Mouse (Mus musculus) thymus, postnatal 4 days (tissue): ENCODE measurements around the gene Foxp1.

Experiments used
- DNase-seq: peaks from one replicate; pipeline ENCODE4 v3.0.0; 2021

Foxp1 gene

DNA sequence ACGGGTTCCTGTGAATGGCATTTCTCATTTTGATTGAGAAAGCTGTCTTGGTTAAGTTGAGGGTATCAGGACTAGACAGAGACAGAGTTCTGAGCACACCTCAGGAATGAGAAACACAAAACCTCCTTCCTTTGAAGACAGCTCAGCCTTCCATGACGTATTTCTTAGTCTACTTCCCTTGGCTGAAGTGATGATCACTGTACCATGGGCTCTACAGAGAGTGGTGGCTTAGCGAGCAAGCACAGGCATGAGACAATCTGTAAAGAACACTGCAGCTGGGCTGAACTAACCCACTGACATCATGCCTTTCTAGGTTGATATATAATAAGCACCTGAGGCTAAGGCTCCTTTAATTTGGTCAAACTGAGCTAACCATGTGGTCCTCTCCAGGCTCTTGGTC lies 172.0 kb downstream of the Foxp1 start:
- no peak for DNase-seq

DNA sequence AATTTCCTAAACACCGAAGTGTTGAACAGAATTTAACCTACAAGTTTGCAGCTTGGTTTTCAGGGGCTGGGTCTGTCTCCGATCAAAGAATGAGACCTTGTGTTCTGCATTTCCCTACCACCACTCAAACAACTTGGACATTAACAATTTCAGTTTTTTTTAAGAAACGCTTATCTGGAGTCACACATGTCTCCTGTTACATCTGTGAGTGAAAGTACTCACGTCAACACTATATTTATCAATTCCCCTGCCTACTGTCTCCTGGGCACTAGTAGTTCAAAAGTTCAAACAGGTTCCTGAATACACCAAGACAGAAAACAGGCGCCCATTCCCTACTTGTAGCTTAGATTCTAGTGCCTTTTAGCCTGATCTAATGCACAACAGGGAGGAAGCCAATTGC lies 172.4 kb downstream of the Foxp1 start:
- DNase-seq, result no peak

DNA sequence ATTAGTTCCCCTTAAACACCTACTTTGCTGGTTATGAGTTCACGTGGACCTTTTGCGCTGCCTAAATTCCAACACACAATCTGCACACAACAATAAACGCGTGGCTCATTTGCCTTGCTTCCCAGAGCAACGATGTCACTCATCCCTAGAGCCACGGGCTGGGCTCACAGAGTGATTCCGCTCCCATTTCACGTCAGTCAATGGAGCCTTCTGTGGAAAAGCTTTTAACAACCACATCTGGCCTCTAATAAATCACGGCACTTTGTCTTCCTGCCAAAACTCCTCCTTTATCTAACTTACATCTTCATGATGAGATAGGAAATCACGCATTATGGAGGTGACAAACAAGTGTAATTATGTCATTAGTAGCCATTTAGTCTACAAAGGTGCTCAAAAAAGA lies 174.7 kb downstream of the Foxp1 start:
- DNase-seq, result no peak

DNA sequence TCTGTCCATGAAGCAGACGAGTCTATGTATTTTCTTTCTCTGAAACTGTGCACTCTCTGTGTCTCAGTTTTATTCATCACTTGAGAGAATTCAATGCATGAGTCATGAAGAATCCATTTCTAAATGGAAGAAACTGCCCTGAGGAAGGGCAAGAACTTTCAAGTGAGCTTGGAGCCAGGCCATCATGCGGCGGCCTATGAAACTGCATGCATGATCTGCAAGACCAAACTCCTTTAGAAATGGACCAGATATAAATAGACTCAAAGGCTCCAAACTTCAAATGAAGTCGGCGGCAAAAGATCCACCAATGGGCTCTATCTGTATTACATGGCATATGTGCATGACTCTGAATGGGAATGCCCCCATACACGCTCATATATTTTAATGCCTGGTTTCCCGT lies 177.6 kb downstream of the Foxp1 start:
- DNase-seq, result no peak

DNA sequence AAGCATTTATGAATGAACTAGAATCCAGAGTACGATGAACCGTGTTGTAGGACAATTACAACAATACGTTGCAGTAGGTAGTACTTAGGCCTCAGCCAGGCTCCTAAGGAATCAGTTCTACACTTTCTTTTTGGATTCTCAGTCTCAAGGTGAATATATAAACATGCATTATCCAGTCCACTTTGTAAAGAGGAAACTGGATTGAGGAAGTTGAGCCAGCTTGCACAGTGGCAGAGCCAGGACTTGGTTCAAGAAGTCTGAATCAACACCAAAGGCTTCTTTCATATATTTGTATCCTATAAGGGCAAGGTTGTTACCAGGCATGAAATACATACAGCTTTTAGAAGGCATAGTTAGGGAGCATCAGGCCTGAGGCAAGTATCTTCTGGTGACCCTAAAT lies 178.2 kb downstream of the Foxp1 start:
- DNase-seq, result no peak

DNA sequence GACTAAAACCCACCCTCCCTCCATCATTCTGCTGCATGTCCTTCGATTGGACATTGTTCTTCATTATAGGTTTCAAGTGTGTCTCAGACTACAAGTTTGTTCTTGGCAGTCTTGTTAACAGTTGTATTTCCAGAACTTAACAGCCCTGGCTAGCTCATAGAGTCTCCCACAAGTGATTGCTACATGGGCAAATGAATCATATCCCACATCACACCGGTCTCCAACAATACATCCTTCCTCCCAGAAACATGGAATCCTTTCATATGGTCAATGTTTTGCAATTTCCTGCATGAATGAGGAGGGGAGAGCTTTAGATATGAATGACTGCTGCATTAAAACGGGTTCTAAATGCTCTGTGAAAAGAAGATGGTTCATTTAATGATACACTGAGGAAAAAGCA lies 178.7 kb downstream of the Foxp1 start:
- DNase-seq, result no peak

DNA sequence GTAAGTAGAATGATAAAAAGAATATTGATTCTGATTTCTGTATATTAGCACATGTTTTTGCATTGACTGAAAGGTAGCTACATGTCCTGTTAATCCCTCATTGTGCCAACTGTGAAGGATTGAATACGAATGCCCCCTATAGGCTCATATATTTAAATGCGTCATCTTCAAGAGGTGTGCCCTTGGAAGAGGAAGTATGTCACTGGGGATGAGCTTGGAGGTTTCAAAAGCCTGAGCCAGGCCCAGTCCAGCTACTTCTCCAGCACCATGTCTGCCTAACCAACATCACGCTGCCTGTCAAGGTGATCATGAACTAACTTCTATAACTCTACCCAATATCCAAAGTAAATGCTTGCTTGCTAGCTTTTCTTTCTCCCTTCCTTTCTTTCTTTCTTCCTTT lies 180.1 kb downstream of the Foxp1 start:
- no peak for DNase-seq

DNA sequence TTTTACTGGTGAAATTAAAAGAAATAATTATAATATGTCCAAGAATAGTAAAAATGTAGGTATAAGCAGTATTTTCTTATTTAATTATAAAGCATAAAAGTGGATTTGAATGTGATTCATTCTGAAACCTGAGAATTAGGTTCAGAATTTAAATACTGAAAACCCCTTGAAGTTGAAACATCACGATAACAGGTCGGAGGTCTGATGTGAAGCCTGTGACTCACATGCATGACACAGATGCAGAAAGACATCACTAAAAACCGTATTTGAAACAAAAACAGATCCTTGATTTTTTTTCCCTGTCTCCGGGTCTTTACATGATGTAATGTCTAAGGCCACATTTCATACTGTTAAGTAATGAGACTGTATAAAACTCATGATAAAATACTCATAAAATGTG lies 181.6 kb downstream of the Foxp1 start:
- DNase-seq, result no peak

DNA sequence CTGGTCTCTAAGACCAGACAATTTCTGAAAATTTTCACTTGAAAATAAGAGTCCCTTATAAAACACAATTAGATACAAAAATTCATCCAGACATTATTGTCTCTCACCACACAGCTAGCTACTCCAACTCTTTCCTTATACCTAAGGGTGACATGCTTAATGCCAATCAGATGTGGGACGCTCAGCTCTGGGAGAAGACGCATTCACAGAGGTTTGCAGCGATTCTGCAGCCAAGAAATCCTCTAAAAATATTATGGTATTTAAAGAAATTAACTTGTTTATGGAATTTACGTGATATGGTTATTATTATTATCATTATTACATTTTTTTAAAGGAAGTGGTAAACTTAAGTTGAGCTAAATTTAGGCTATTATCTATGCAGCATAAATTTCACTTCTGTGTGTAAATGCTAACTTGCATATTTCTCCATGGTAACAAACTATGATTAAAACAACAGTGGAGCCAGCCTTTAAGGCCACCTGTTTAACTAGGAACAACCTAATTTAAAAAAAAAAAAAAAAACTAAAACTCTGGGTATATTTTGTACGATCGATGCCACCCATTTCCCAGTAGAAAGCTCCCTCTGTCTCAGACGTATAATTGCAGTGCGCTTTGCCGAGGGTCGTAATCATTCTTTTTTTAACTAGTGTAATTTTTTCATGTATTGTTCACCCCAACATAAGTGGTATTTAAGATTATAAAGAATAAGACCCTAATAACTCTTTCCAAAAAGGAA lies 182.4 kb downstream of the Foxp1 start:
- DNase-seq, result no peak

DNA sequence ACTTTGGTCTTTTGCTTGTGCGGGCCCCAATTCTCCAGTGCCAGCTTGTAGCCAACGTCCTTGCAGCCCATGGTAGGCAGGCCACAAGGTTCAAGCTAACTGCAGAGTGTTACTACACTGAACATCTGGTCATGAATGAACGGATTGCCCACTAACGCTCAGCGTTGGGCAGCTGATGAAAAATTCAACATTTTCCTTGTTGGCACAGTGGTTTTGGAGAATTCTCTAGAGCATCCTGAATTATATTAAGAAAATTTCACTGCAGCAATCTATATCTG lies 183.2 kb downstream of the Foxp1 start:
- no peak for DNase-seq

DNA sequence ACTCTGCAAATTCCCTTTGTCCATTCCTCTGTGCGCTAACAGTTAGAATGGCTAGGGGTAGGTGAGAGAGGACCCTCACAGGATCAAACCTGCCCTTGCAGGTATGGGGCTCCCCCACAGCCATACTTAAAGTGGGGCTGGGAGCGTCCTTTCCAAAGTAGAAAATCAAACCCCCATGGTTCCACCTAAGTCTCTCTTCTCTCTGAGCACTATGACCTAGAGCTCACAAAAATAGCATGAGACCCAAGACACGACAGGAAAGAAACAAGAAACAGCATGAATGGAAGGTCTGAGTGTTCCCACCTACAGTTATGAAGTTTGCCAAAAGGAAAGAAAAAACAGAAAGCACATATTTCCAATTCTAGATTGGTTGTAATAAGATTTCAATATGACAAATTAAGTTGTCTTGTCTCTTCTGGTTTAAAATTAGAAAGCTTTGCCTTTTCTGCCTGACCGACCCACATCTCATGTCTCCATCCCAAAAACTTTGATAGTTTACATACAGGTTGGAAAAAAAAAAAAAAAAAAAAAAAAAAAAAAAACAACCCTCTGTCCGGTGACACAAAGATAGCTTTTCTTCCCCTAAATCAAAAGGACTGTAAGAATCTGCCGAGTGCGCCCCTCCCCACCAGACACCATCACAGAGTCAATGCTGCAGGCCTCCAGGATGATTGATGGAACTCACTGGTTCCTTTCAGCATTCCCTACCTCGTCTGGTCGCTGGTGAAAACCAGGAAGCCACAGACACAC lies 183.8 kb downstream of the Foxp1 start:
- DNase-seq, result no peak

DNA sequence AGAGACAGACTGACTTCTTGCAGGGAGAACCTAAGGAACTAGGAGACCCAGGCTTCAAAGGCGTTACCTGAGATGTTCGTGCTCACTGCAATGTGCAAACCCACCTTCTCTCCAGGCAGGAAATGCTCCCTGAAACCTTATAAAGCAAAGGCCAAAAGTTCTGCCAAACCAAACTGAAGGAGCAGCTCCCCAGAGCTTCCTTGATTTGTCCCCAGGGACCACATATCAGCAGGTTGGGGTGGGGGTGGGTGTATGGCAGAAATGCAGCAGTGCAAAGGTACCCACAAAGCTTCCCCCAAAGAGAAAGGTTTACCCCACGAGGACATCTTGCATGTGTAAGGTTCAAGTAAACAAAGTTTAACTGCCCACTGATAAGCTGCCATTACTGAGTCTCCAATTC lies 184.3 kb downstream of the Foxp1 start:
- no peak for DNase-seq

DNA sequence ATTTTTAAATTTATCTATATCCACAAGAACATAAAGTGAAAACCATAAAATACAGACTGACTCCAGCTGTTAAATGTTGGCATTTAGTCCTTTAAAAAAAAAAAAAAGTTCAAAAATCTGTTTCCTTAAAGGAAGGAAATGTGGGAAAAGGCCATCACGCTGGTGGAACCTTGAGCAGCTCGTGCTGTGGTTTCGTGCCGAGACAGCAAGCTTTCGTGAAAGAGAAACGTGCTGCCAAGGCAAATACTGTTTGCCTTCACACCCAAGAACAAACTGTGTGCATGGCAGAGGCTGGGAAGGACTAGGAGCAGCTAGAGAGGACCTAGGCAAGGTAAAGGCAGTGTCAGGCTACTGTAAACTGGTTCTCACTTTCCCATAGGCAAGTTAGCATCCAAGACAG lies 184.9 kb downstream of the Foxp1 start:
- DNase-seq, result no peak

DNA sequence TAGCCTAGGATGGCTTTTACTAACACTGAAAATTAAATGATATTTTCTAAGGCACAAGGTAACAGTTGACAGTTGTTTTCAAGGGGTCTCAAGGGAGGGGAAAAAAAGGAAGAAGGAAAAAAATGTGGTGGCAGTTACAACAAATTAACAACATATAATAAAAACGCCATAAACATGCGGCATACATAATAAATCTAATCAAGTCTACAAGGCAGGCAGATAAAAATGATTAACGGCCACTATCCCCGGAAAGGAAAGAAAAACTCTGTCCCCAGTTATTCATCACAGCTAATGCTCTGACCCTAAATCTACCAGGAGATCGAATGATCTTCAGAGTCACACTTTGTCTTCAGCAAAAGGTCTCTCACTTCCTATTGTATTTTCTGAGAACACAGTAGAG lies 186.3 kb downstream of the Foxp1 start:
- DNase-seq, result no peak

DNA sequence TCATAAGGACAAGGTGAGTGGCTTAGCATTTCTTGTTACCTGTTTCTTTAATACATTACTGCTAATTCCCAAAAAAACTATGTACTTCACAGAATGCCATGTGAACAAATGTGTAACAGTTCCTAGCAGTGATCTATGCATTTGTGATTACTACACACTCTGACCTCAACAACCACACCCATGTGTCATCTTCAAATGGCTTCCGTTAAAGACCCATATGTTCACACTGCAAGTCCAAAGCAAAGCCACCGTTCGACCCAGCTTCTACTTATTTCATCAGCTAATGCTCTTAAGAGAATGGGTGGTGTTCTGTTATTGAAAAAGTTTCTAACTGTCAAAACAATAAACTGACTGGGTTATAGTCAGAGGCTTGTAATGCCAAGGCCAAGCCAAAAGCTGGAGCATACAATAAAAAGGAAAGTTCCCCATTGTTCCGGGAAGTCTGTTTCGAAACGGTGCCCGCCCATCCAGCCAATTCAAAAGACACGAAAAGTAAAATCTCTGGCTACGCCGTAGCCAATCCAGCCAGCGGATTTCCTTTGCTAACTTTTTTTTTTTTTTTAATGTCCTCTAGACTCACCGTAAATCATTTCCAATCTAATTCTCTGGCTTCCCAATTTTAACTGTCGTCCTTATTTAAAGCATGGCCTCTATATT lies 187.2 kb downstream of the Foxp1 start:
- DNase-seq, result no peak

DNA sequence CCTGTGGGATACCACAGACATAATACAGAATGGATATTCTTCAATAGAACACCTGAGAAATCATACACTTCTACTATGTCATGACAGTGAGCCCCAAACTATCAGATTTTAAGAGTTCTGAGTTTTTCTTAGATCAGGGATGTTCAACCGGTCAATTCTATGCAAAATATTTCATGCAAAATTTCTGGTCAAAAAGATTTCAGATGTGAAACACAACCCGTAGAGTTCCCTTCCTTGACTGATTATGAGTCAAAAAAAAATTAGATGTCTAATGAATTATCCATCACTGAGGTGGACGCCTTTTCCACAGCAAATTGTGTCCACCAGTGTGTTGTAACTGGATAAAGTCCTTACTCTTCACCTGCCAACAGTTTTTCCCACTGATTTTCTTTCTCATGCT lies 188.3 kb downstream of the Foxp1 start:
- no peak for DNase-seq

DNA sequence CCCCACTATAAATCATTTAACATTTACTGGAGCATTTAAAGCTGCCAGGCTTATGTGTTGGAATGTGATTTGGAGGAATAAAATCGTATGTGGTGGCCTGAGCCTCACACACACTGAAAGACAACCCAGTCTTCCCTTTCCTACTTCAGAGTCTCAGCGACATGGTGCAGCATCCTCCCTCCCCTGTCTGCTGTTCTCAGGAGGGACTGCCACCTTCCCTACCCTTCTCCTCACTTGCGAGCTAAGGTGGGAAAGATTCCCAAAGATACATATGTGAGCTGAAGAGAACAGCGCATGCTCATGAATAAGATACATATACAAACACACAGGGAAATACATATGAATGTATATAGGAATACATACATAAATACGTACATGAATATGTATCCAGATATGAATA lies 189.4 kb downstream of the Foxp1 start:
- no peak for DNase-seq

DNA sequence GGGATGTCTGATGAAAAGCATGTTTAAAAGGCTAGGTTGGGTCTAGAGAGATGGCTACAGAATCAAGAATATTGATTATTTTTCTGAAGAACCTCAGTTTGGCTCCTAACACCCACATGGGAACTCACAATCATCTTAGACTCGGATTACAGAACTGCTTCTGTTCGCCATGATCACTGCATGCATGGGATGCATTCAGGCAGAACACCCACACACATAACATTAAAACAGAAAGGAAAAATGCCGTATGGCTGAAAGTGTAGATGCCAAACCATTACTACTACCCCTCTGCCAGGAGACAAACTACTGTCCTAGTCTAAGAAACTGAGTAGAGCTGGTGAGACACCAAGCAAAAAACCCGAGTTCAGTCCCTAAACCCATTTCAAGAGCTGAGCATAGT lies 192.4 kb downstream of the Foxp1 start:
- no peak for DNase-seq

DNA sequence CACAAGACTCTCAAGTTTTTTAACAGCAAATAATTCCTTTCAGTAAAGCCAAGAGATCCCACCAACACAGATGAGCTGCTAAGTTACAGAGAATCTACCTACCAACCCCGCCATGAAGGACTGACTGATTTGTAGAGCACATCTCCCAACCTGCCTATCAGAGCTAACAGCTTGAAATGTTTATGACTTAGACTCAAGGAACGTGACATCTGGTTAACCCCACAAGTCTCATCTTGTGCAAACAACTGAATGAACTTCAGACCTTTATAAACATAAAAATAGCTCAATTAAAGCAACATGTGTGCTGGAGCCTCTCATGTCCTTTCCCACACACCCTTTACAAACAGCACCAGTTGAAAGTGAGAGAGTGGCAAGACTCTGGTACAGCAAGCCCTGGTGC lies 193.9 kb downstream of the Foxp1 start:
- DNase-seq, result no peak

DNA sequence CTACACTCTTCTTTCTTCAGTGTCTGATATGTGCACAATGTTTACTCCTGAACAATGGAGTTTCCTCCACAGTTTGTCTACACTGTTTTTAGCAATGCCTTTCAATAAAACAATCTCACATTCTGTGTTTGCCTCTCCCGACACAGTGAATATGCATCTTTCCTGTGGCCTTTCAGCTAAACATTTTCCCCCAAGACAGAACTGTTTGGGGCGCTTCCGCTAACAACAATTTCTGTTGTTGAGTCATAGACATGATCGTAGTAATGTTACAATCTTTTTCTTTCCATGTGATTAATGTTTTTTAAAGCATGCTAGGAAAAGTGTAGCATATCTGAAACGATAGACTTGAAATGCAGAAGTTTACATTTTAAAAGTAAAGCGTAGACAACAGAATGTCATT lies 194.4 kb downstream of the Foxp1 start:
- DNase-seq, result no peak

DNA sequence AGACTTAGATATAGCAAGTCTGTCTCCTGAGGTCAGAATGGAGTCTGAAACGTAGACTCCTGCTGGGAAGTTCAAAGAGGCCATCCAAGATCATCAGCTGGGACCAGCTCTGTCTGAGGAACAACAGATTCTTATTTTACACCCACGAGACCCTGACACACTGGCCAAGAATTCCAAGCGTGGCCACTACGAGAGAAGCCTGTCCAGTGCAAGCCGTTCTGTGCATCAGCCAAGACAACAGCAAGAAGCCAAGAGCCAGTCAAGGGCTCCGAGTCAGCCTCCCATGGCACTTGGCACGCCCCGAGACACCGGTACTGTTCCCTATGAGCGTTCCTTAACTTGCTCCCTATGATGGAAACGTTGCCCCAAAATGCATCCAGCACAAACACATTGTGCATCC lies 194.8 kb downstream of the Foxp1 start:
- DNase-seq, result no peak

DNA sequence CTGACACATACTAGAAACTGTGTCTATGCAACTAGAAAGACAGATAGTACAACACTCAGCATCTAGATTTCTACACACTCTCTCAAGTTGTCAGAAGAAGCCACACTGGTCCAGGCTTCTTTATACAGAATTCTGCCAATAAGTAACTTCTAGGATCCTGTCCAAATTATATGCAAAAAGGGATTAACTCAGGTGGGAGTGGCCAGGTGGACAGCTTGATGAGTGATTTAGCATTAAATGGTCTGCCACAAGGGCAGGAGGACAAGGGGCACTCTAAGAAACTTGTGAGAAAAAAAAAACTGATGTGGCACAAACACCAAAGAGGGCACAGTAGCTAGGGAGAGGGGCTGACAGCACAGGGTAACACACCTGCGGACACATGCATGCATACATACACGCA lies 196.6 kb downstream of the Foxp1 start:
- DNase-seq, result no peak

DNA sequence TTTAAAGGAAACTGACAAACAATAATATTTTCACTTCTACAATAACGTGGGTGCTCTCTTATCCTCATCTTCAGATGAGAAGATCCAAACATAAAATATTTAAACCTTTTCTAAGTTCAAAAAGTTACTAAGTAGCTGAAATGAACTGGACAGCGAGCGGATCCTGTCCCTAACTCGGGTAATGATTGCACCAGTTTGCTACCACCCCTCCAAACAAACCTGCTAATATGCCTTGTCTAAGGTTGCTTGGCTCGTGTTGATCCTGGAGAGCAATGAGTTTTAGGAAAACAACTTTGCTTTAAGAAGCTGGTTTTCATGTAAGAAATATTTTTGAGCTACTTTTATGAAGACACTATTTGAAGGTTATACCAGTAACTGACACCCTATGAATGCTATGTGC lies 197.1 kb downstream of the Foxp1 start:
- DNase-seq, result no peak

DNA sequence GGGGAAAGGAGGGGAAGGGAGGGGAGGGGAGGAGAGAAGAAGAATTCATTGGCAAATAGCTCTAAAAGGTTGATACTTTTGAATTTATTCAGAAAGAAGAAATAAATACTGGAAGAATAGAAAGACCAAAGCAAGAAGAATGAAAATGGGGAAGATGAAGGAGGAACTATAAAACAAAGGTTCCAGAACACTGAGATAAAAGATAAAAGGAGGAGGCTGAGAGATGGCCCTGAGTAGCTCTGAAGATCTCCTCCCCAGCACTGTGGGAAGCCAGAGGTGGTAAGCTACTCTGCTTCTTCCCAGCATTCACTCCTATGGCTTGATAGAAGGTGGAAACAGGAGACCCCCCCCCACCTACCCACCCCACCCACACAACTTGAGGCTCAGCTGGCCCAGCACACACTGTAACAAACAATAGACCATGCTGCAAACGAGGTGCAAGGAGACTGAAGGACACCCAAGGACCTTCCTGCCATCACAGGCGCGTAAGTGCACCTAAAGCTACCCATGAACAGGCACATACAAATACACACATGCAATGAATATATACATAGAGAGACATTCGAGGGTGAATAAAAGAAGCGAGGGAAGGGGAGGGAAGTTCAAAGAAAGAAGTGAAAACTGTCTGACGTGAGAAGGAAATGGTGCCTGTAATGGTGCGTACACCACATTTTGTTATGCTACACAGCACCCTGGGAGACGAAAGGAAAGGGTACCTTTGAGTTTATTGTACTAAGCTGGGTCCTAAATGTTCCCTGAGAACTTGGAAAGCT lies 200.2 kb downstream of the Foxp1 start:
- DNase-seq, result no peak
